Mouse (Mus musculus) myocyte (in vitro differentiated cells): Measurements from ENCODE around the gene Gpr157. TPM values are rescaled to one million over a fixed set of nuclear protein-coding genes. Genes with fewer than 3 reads are reported as not detected.

Experiments used
- H3K27me3 ChIP-seq: one replicate; pipeline ENCODE4 v1.6.1; 2011; ENCODE audit not compliant: control insufficient read depth, insufficient read depth, insufficient read length
- H3K36me3 ChIP-seq: one replicate; pipeline ENCODE4 v1.6.1; 2011; ENCODE audit not compliant: control insufficient read depth, insufficient read depth
- H3K4me2 ChIP-seq: one replicate; pipeline ENCODE4 v1.6.1; 2011; ENCODE audit warnings: low read depth, control low read depth
- H3K4me3 ChIP-seq: one replicate; pipeline ENCODE4 v1.5.1; 2011; ENCODE audit warnings: mild to moderate bottlenecking, control low read depth, moderate library complexity
- H3K79me2 ChIP-seq: one replicate; pipeline ENCODE4 v1.6.1; 2011; ENCODE audit not compliant: control insufficient read depth, insufficient read depth
- H3ac ChIP-seq: one replicate; pipeline ENCODE4 v1.6.1; 2011; ENCODE audit not compliant: control insufficient read depth, insufficient read length
- CEBPB ChIP-seq: IDR thresholded peaks from 2 replicates; pipeline ENCODE4 v1.6.1; 2011; ENCODE audit warnings: mild to moderate bottlenecking, moderate library complexity; ENCODE audit not compliant: poor library complexity, insufficient read depth, severe bottlenecking
- E2F4 ChIP-seq: IDR thresholded peaks from one replicate; pipeline ENCODE4 v1.6.1; 2011; ENCODE audit warnings: mild to moderate bottlenecking, control low read depth, moderate library complexity; ENCODE audit not compliant: insufficient read depth
- MAX ChIP-seq: IDR thresholded peaks from one replicate; pipeline ENCODE4 v1.6.1; 2011; ENCODE audit warnings: low read depth, mild to moderate bottlenecking, control low read depth
- MYOD1 ChIP-seq, 3 experiments: IDR thresholded peaks; one replicate each; pipeline ENCODE4 v1.6.1; 2011; ENCODE audit warnings: control low read depth in 2 of 3, low read depth in 2 of 3, mild to moderate bottlenecking in 2 of 3, moderate library complexity in 1 of 3; ENCODE audit not compliant: insufficient read length in 2 of 3, control insufficient read depth in 1 of 3
- MYOG ChIP-seq, 3 experiments: IDR thresholded peaks; one replicate each; pipeline ENCODE4 v1.6.1; 2011; ENCODE audit warnings: control low read depth in 2 of 3, low read depth in 2 of 3, mild to moderate bottlenecking in 2 of 3; ENCODE audit not compliant: insufficient read length in 2 of 3, control insufficient read depth in 1 of 3, insufficient read depth in 1 of 3
- POLR2A ChIP-seq: IDR thresholded peaks from one replicate; pipeline ENCODE4 v1.6.1; 2011; ENCODE audit warnings: low read depth, mild to moderate bottlenecking, control low read depth, moderate library complexity; ENCODE audit not compliant: insufficient read length
- POLR2AphosphoS2 ChIP-seq: IDR thresholded peaks from one replicate; pipeline ENCODE4 v1.6.1; 2011; ENCODE audit warnings: low read depth, control low read depth; ENCODE audit not compliant: insufficient read length
- REST ChIP-seq: IDR thresholded peaks from one replicate; pipeline ENCODE4 v1.6.1; 2011; ENCODE audit warnings: mild to moderate bottlenecking, control low read depth, moderate library complexity; ENCODE audit not compliant: insufficient read depth, insufficient read length
- SRF ChIP-seq: IDR thresholded peaks from one replicate; pipeline ENCODE4 v1.6.1; 2011; ENCODE audit warnings: low read depth; ENCODE audit not compliant: control insufficient read depth, insufficient read length
- TCF12 ChIP-seq: IDR thresholded peaks from one replicate; pipeline ENCODE4 v1.6.1; 2011; ENCODE audit warnings: mild to moderate bottlenecking, control low read depth; ENCODE audit not compliant: poor library complexity, insufficient read depth, severe bottlenecking
- TCF3 ChIP-seq: IDR thresholded peaks from one replicate; pipeline ENCODE4 v1.6.1; 2011; ENCODE audit warnings: low read depth, control low read depth; ENCODE audit not compliant: insufficient read length
- USF1 ChIP-seq: IDR thresholded peaks from one replicate; pipeline ENCODE4 v1.6.1; 2011; ENCODE audit warnings: low read depth, mild to moderate bottlenecking, control low read depth, moderate library complexity
- polyA plus RNA-seq: library from polyadenylated mRNA; unstranded; fragments of >200 nt; fragmentation: generic; extraction: Trizol; gene quantifications from one replicate; pipeline ENCODE4 v1.2.1, GENCODE M21; 2012; ENCODE audit warnings: missing spikeins

The Gpr157 gene
- polyA plus RNA-seq, 1 experiment = 1.6 TPM

- peak; percentile 66; the same call in 1 of the 2 replicates for TF ChIP-seq CEBPB
- no peak for TF ChIP-seq TCF12
- TF ChIP-seq SRF = no peak
- no peak for TF ChIP-seq MAX
- no peak for TF ChIP-seq POLR2AphosphoS2
- peak in 1 of 3 experiments; percentile 24 for TF ChIP-seq MYOG (IDR thresholded peaks at IDR 0.05; ENCODE audit: control insufficient read depth in 1 of 3, insufficient read depth in 1 of 3, insufficient read length in 2 of 3, low read depth in 2 of 3)
- TF ChIP-seq E2F4 = no peak
- no peak for TF ChIP-seq USF1
- no peak for TF ChIP-seq TCF3
- peak in 1 of 3 experiments; percentile 38 for TF ChIP-seq MYOD1 (IDR thresholded peaks at IDR 0.05; ENCODE audit: control insufficient read depth in 1 of 3, insufficient read length in 2 of 3, low read depth in 2 of 3)
- no peak for TF ChIP-seq REST
- no peak for TF ChIP-seq POLR2A
- H3ac ChIP-seq = peak overlapping the region; percentile 8
- peaks cover 12% of the 10 kb centered on the region for H3K36me3 ChIP-seq
- H3K4me2 ChIP-seq = peak overlapping the region; percentile 76
- peaks cover 43% of the 10 kb centered on the region for H3K79me2 ChIP-seq
- no peaks in the 10 kb centered on the region for H3K27me3 ChIP-seq
- H3K4me3 ChIP-seq = no peak overlapping the region
Measured at GRCm38 (mm10) chr4:150059841-150060468, 27.2 kb upstream of the Gpr157 start.

DNA sequence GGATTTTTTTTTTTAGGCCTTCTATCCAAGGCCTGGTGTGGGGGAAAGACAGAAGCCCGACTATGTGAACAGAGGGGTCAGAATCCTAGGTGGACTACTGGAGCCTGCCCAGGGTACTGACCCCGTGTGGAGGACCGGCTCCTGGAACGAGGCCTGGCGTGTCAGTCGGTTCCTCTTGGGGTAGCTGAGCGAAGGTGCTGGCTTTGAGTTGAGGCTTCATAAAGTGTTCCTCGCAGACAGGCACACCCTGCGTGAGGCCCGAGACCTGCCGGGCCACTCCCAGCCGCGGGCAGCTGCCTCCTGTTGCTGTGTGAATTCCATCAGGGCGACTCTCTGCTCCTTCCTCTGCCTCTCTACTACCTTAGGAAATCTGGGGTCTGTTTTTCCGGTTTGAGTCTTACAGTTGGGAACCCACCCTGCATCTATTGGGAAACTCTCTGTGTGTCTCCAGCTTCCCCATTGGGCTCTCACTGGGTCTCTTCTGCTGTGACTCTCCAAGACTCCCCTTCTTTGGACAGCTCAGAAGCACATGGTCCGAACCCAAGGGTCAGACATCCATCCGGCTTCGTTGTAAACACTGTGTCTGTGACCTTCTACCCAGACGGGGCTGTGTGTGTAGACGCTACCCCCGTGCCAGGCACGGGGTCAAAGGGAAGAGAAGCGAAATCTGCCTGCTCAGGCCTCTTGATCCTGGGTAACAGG is 26.5 kb upstream of the Gpr157 start:
- Histone ChIP-seq H3K4me3 (no peak overlapping the region), H3K79me2 (peaks cover 41% of the 10 kb centered on the region), H3K4me2 (peak overlapping the region; percentile 76), H3K36me3 (peaks cover 12% of the 10 kb centered on the region), H3K27me3 (no peaks in the 10 kb centered on the region), H3ac (peak overlapping the region; percentile 8)
- peak; percentile 21 to 89 (median 74) for TF ChIP-seq MYOG (IDR thresholded peaks at IDR 0.05; ENCODE audit: control insufficient read depth in 1 of 3, insufficient read depth in 1 of 3, insufficient read length in 2 of 3, low read depth in 2 of 3)
- no peak for TF ChIP-seq POLR2AphosphoS2
- no peak for TF ChIP-seq USF1
- peak; percentile 26 for TF ChIP-seq POLR2A
- peak in 2 of 3 experiments; percentile 57 to 83 for TF ChIP-seq MYOD1 (IDR thresholded peaks at IDR 0.05; ENCODE audit: control insufficient read depth in 1 of 3, insufficient read length in 2 of 3, low read depth in 2 of 3)

- H3K4me3 ChIP-seq = no peak overlapping the region
- peak overlapping the region; percentile 76 for H3K4me2 ChIP-seq
- no peaks in the 10 kb centered on the region for H3K27me3 ChIP-seq
- peaks cover 12% of the 10 kb centered on the region for H3K36me3 ChIP-seq
- no peak for TF ChIP-seq POLR2A
- peak in 1 of 3 experiments; percentile 32 for TF ChIP-seq MYOG (IDR thresholded peaks at IDR 0.05; ENCODE audit: control insufficient read depth in 1 of 3, insufficient read depth in 1 of 3, insufficient read length in 2 of 3, low read depth in 2 of 3)
- TF ChIP-seq POLR2AphosphoS2 = peak; percentile 17
- no peak for TF ChIP-seq REST
- TF ChIP-seq USF1 = no peak
- TF ChIP-seq SRF = no peak
- TF ChIP-seq MYOD1 (IDR thresholded peaks at IDR 0.05; ENCODE audit: control insufficient read depth in 1 of 3, insufficient read length in 2 of 3, low read depth in 2 of 3) = peak in 1 of 3 experiments; percentile 53
- TF ChIP-seq TCF12 = no peak
- no peak for TF ChIP-seq E2F4
- TF ChIP-seq TCF3 = no peak
- H3ac ChIP-seq = peak overlapping the region; percentile 8
- H3K79me2 ChIP-seq = peaks cover 41% of the 10 kb centered on the region
Measured at GRCm38 (mm10) chr4:150061432-150062225, 25.5 kb upstream of the Gpr157 start.

DNA sequence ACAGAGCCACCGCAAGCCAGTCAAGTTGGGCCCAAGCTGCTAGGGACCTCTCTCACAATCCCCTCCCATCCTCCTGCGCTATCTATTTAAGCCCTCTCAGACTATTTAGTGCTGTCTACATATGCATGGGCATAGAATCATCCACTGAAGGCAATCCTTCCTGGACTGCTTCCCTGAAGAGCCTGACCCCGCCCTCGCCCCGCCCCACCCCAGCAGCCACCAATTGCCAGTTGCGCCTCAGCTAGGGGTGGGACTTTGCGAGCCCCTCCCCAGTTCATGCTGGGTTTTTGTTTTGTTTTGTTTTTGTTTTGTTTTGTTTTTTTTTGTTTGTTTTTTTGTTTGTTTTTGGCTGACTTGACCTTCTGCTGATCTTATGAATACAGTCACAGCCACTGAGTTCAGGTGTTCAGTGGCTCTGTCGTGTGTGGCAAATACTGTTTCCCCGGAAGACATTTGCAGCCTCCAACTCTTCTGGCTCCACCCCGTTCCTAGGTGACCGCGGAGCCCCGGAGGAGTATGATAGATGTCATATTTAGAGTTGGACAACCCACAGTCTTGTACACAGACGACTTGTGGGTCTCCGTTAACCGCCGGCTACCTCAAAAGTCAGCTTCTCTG is 20.4 kb upstream of the Gpr157 start:
- Histone ChIP-seq H3K4me2 (no peak overlapping the region), H3K36me3 (peaks cover 12% of the 10 kb centered on the region), H3K79me2 (peaks cover 26% of the 10 kb centered on the region), H3ac (no peak overlapping the region), H3K27me3 (no peaks in the 10 kb centered on the region), H3K4me3 (no peak overlapping the region)
- TF ChIP-seq E2F4 (no peak), REST (no peak), SRF (no peak), TCF3 (no peak), MAX (no peak), TCF12 (no peak)
